Mouse (Mus musculus) gastrocnemius, adult 2 months (tissue): ENCODE measurements around the gene Rad54l. TPM values are rescaled to one million over a fixed set of nuclear protein-coding genes. Genes with fewer than 3 reads are reported as not detected.

Source experiments
- DNase-seq: peaks from one replicate; pipeline ENCODE4 v3.0.0; 2022
- H3K27ac ChIP-seq: fragments of 200-600 bp; 2 replicates; pipeline ENCODE4 v1.8.1; 2022; ENCODE audit warnings: mild to moderate bottlenecking
- H3K4me3 ChIP-seq: fragments of 200-600 bp; 2 replicates; pipeline ENCODE4 v1.8.1; 2022; ENCODE audit warnings: mild to moderate bottlenecking, moderate library complexity
- CTCF ChIP-seq: fragments of 200-600 bp; IDR thresholded peaks from 2 replicates; pipeline ENCODE4 v1.8.1; 2022; ENCODE audit warnings: antibody characterized with exemption, mild to moderate bottlenecking, moderate library complexity
- intact Hi-C: fragments of 180-260 bp; cut with DNase I; formaldehyde crosslinking; loops from one replicate; pipeline ENCODE4 v1.15.1; 2025
- long read RNA-seq, 2 experiments: library from polyadenylated mRNA; stranded (forward); transcript quantifications; one replicate each; pipeline ENCODE4 v2.0.0; 2021
- total RNA-seq, 2 experiments: library from RNA; stranded (reverse); gene quantifications; 2 replicates each; pipeline ENCODE4 v1.2.3; 2021

Gene Rad54l
- under 1 TPM; 0.23 to 0.36 TPM for total RNA-seq
- long read RNA-seq, experiment 1: 0 reads
- long read RNA-seq, experiment 2: 0 reads

DNA sequence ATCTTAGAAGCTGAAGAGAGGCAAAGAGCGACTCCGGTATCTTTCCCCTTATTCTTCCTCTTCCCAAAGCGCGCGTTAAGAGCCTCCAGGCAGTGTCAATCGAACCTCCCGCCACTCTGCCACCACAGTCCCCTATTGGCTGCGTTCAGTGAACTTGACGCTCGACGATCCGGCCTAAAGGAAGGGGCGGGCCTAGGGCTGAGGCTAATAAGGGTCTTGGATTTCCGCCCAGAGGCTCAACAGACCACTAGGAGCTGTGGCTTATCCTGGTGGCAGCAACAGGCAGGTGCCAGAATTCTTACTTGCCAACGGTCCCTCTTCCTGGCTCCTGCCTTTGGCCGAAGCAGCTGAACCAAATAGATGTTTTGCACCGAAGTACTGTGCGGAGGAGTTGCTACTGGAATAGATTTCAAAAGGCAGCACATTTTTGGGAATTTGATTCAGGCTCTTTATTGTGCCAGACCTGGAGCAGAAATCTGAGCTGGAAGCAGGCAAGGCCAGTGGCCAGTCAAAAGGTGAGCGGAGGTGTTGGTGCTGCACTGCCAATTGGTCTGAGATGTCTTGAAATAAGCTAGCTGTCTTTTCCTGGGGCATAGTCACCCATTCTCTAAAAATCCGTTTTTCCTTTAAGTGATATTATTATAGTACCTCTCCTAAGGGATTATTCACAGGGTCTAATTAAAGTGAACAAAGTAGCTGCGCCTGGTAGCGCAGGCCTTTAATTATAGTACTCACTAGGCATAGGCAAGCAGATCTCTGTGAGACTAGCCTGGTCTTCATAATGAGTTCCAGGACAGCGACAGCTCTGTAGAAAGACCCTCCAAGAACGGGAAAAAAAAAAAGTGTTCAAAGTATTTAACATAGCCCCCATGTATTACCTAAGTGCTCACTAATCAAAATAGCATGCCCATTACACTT lies at the start of gene Rad54l, which contains the start of gene Pomgnt1:
Rad54l (minus strand) TSS at position 89 of the 918 bp plus-strand sequence.
Pomgnt1 (plus strand) TSS at position 239 of the 918 bp plus-strand sequence.
- TF ChIP-seq CTCF: peak; percentile 26
- intact Hi-C loops: no loop called here
- peak; percentile 87 for DNase-seq
- H3K27ac ChIP-seq: peak within 1 kb of the TSS; percentile 81
- H3K4me3 ChIP-seq: peak within 1 kb of the TSS; percentile 75

DNA sequence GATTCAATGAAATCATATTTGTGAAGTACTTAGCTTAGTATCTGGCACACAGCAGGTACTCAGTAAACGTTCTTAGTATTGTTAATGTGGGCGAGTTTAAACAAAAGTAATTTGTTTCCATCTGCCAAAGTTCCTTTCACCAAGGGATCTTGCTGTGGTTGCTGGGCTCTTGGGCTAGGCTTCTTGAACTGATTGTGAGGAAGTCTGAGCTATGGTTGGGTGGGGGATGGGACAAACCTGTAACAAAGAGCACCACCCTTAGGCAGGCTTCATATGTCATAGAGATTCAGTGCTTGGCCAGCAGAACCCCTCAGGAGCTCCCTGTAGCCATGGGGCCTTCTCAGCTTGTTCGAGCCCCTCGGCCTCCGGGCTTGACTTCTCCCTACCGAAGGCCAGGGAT lies 49.6 kb upstream of the Rad54l start, which contains the start of the genes 1700042G07Rik and Gm49337:
1700042G07Rik (plus strand) TSS at position 301 of the 400 bp plus-strand sequence.
Gm49337 (plus strand) TSS at position 313 of the 400 bp plus-strand sequence.
- peak within 1 kb of the TSS; percentile 87 for H3K27ac ChIP-seq
- intact Hi-C loops: no loop called here
- no peak for TF ChIP-seq CTCF
- no peak within 1 kb of the TSS for H3K4me3 ChIP-seq
- no peak for DNase-seq

DNA sequence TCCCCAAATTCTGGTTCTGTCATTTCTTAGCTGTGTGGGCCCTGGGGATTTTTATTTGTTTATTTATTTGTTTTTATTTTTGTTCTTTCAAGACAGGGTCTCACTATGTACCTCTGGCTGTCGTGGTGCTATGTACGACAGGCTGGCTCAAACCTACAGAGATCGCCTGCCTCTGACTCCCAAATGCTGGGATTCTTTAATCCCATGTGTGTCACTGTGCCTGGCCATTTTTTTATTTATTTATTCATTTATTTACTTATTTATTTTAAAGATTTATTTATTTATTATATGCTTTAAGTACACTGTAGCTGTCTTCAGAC lies 45.8 kb upstream of the Rad54l start:
- Histone ChIP-seq H3K27ac (no peak overlapping the region), H3K4me3 (no peak overlapping the region)
- DNase-seq: no peak
- intact Hi-C loops: loop anchor here (2.0 kb wide), 1 partner anchor 113 kb away; no protein-coding TSS in a partner anchor
- TF ChIP-seq CTCF: no peak

DNA sequence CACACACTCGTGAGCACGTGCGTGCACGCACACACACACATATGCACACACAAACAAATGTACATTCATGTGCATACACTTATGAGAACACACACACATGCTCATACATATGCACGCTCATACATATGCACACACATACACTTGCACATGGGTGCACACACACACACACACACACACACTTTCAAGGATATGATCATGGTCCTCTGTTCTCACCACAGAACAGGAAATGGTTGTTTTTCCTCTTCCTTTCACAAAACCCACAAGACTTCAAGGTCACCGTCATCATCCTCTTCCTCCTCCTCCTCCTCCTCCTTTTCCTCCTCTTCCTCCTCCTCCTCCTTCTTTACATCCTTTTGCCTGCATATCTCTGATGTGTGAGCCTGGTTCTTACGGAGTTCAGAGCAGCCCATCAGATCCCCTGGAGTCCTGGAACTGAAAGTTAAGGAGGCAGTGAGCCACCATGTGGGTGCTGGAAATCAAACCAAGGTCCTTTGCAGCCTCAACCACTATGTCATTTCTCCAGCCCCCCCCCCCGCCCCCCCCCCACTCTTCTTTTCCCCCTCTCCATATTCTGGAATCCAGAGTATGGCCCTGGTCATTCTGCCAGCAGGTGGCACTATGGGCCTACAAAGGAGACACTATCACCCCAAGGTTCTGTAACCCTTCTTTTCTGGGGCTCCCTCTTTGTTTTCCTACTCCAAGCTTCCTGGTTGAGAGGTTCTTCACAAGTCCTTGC lies 45.3 kb upstream of the Rad54l start:
- peak; percentile 80 for DNase-seq
- Histone ChIP-seq H3K4me3 (no peak overlapping the region), H3K27ac (no peak overlapping the region)
- TF ChIP-seq CTCF: peak; percentile 77
- intact Hi-C loops: loop anchor here (2.0 kb wide), 1 partner anchor 114 kb away; no protein-coding TSS in a partner anchor

DNA sequence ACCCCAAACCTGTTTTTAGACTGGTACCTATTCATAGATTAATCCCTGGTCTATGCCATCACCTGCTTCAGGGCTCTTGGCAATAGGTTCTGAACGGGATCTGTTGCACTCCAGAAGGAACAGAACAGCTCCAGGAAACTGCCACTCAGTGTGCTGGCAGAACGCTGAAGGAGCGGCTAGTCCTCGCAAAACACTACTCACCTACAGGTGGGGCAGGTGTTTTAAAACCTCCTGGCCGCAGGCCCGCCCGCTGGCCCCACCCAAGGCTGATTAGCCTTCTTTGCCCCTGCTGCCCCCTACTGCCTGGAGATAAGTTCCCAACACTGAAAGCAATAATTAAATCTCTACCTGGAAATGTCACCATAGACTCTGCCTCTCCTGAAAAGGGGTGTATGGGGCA lies 43.9 kb upstream of the Rad54l start, which contains the start of gene Tspan1:
Tspan1 (minus strand) TSS at position 198 of the 400 bp plus-strand sequence.
- H3K27ac ChIP-seq: peak within 1 kb of the TSS; percentile 12; the same call in 1 of the 2 replicates
- intact Hi-C loops: no loop called here
- peak; percentile 35 for TF ChIP-seq CTCF
- H3K4me3 ChIP-seq: no peak within 1 kb of the TSS
- peak; percentile 48 for DNase-seq

DNA sequence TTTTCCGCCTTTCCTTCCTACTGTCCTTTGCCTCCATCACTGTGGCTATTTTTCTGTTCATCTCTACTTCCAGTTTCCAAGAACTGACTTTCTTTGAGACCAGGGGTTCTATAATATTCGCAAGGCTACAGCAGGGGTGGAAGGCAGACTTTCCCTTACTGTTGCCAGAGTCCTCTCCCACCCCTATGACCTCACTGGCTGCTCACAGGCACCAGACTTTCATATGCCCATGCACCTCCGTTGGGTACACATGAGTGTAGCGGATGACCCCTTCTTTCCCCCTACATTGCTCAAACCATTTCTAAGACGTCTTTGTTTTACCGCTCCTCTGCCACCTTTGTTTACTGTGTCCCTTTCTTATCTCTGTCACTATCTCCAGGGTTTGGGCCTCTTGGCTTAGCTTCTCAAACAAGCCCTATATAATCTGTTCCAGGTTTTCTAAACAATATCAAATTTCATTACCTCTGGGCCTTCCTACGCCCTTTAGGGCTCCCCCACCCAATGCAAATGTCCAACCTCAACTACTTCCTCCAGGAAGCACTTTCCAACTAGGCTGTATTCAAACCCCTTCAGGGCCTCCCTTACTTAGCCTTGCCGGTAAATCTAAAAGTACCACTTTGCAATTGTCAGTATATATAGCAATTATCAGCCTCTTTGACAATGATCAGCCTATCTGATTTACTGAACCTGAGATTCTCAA lies 42.4 kb upstream of the Rad54l start:
- intact Hi-C loops: no loop called here
- TF ChIP-seq CTCF: no peak

DNA sequence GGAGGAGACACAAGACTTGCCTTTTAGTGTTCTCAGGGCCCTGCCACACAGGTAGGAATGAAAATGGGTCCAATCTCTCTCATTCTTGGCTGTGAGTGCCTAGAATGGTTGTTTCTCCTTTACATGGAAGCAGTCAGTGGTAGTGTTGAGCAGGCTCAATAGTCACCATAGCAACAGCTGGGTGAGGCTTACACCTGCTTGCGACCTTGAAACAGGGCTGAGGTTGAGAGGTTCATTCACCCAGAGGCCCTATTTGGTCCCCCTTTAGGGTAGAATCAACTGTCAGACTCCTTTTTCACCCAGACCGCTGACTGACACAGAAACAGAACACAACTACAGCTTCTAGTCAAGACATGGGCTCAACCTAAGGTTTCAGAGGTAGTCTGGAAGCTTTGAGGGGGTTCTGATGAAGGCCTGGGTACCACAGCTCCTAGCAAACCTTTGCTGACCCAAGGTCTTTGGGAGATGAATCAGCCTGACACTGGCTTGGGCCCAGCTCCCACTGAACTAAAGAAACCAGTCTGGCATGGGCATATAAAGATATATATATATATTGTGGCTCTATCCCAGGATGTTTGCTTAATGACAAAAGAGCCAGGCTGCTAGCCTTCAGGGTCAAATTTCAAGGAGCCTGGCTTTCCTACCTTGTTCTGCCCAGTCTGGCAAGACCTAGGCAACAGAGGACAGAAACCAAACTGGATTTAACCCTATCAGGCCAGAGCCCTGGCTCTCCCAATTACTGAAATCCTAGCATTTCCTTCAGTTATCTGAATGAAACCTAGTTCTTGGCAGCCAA lies 41.5 kb upstream of the Rad54l start:
- no peak overlapping the region; the same call in 1 of the 2 replicates for H3K27ac ChIP-seq
- no peak overlapping the region for H3K4me3 ChIP-seq
- no peak for TF ChIP-seq CTCF
- no peak for DNase-seq
- intact Hi-C loops: no loop called here

More for the DNA sequence above, 42.4 kb upstream of the Rad54l start:
- no peak overlapping the region for H3K27ac ChIP-seq
- DNase-seq: no peak
- no peak overlapping the region for H3K4me3 ChIP-seq

DNA sequence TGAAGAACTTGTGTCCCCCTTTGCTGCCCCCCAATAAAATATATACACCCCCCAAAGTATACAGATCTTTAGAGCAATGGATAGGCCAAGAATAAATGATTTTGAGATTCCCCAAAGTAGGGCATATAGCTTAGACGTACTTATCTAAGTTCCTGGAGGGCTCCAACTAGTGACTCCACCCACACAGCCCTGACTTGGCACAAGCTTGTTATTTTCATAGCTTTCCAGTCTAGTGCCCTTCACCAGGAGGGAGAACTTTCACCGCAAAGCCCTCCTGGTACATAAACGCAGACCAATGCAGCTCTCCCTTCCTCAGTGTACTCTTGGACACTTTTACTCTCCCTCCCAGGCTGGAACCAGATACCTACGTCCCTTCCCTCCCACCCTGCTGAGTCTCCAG lies 38.7 kb upstream of the Rad54l start:
- no peak overlapping the region for H3K4me3 ChIP-seq
- intact Hi-C loops: no loop called here
- DNase-seq: no peak
- TF ChIP-seq CTCF: no peak
- no peak overlapping the region for H3K27ac ChIP-seq

DNA sequence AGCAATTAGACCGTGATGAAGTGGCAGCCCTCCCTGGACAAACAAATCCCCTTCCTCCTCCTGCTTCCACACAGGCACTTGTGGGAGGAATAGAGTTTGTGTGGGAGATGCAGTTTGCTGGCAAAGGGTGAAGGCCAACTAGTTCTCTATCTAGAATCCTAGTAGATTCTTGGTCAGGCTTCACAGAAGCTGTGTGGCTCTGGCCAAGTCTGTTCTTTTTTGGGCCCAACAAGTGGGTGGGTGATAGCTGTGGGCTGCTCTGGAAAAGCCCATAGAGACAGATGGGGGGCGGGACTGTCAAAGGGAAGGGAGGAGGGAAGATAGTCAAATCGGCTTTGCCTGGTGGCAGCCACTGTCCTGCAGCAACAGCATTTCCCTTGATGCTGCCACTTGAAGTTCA lies 37.3 kb upstream of the Rad54l start:
- H3K27ac ChIP-seq: no peak overlapping the region

DNA sequence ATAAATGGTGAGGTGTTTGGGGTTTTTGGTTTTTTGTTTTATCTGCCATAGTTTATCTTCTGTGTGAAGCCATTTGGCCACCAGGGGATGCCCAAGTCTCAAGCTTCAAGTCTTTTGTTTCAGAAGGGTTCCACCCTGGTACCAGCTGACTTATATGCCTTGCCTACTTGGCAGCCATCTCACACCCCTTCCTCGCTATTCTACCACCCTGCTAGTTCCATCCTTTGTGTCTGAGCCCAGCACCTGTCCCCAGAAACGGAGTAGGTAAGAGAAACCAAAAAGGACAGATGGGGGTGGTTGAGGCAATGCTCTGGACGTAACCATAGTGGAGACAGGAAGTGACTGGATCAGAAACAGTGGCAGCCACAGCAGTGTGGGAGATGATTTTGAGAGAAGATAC lies 36.4 kb upstream of the Rad54l start:
- TF ChIP-seq CTCF: peak; percentile 39
- intact Hi-C loops: no loop called here
- H3K27ac ChIP-seq: no peak overlapping the region
- no peak overlapping the region for H3K4me3 ChIP-seq
- DNase-seq: no peak

More for the DNA sequence above, 37.3 kb upstream of the Rad54l start:
- intact Hi-C loops: no loop called here
- no peak overlapping the region for H3K4me3 ChIP-seq
- DNase-seq: no peak
- no peak for TF ChIP-seq CTCF

DNA sequence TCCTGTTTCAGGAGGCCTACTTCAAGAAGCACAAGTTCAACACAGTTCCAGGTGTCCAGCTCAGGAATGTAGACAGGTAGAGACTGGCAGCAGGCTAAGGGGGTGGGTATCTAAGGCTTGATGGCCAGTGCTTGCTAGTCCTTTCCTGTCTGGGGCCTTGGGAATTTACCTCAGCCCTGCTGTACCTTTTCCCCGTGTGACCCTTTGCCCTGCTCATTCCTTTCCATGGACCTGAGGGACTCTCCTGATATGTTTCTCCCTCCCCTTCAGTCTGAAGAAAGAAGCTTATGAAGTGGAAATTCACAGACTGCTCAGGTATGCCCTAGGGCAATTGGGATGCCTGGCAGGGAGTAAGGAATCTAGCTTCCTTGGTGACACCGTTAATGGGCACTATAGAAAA lies 34.4 kb upstream of the Rad54l start:
- no peak overlapping the region for H3K27ac ChIP-seq
- TF ChIP-seq CTCF: no peak
- intact Hi-C loops: no loop called here
- DNase-seq: no peak
- no peak overlapping the region for H3K4me3 ChIP-seq

DNA sequence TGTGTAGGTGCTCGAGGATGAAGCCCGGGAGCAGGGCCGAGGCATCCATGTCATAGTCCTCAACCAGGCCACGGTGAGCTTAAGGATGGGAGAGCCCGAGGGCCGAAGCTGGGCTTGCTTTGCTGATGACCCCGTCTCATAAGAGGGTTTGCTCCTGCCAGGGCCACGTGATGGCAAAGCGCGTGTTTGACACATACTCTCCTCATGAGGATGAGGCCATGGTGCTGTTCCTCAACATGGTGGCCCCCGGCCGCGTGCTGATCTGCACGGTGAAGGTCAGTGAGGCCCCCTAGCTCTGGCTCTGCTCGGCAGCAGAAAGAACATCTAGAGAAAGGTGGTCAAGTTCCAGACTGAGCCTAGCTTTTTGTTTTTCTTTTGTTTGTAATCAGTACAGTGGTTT lies 29.2 kb upstream of the Rad54l start:
- DNase-seq: no peak
- no peak overlapping the region for H3K27ac ChIP-seq
- TF ChIP-seq CTCF: no peak
- no peak overlapping the region for H3K4me3 ChIP-seq
- intact Hi-C loops: no loop called here
